Mouse (Mus musculus): Measurements from ENCODE around the gene Nubpl.

DNA sequence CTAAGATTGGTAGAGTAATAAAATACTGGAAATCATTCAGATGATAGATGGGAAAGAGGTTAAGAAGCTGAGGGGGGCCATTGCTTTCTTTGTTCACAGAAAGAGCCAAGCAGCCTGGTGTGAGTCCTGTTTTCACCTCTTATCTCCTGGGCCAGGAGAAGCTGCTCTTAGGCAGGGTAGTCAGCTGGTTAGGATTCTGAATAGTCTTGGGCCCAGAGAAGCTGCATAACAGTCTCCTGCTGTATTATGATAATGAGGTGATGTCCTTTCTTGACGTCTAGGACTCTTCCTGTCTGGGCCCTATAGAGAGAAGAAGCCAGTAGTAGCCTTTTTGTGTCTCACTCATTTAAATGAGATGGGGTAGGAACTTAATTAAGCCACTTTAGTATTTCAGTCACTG is 178.8 kb downstream of the Nubpl start:
- TF ChIP-seq EP300 (IDR thresholded peaks at IDR 0.05; ENCODE audit: insufficient read depth, low read depth, low read length) (no peak), CTCF (IDR thresholded peaks at IDR 0.05; ENCODE audit: low read depth, low read length) (no peak), POLR2A (IDR thresholded peaks at IDR 0.05; ENCODE audit: insufficient read depth, low read length) (no peak)

Data from ES-Bruce4 (cell line).